Mouse (Mus musculus) forebrain, embryonic 13.5 days (tissue): ENCODE measurements at regions not wholly inside any gene's neighbourhood (a gene's known extent, or its start where the extent isn't known, plus 50 kb on each side); places are given as distances from the start of the nearest gene placed in this dataset.

ENCODE experiments used
- ATAC-seq: fragments of 200-750 bp; cut with Nextera tagmentation; 2 replicates; pipeline ENCODE4 v1.8.0; 2017
- H3K27ac ChIP-seq: fragments of 300-500 bp; sonication (generic); 2 replicates; pipeline ENCODE4 v1.5.1; 2015; ENCODE audit warnings: inconsistent platforms, mild to moderate bottlenecking, moderate library complexity
- H3K27me3 ChIP-seq: fragments of 300-500 bp; sonication (generic); 2 replicates; pipeline ENCODE4 v1.6.1; 2015; ENCODE audit warnings: mild to moderate bottlenecking, inconsistent platforms
- H3K36me3 ChIP-seq: fragments of 300-500 bp; sonication (generic); 2 replicates; pipeline ENCODE4 v1.6.1; 2015; ENCODE audit warnings: mild to moderate bottlenecking, inconsistent platforms; ENCODE audit not compliant: poor library complexity, severe bottlenecking
- H3K4me1 ChIP-seq: fragments of 300-500 bp; sonication (generic); 2 replicates; pipeline ENCODE4 v1.6.1; 2015; ENCODE audit warnings: inconsistent platforms
- H3K4me2 ChIP-seq: fragments of 300-500 bp; sonication (generic); 2 replicates; pipeline ENCODE4 v1.6.1; 2015; ENCODE audit warnings: inconsistent platforms, mild to moderate bottlenecking, moderate library complexity
- H3K4me3 ChIP-seq: fragments of 300-500 bp; sonication (generic); 2 replicates; pipeline ENCODE4 v1.5.1; 2015; ENCODE audit warnings: mild to moderate bottlenecking, inconsistent platforms
- H3K9ac ChIP-seq: fragments of 300-500 bp; sonication (generic); 2 replicates; pipeline ENCODE4 v1.6.1; 2015; ENCODE audit warnings: mild to moderate bottlenecking, inconsistent platforms
- H3K9me3 ChIP-seq: fragments of 300-500 bp; sonication (generic); replicated peaks from 2 replicates; pipeline ENCODE4 v1.6.1; 2016; ENCODE audit warnings: inconsistent platforms
- WGBS: fragments of 180-500 bp; shearing (Covaris S2); methylation state at CpG from one replicate; pipeline ENCODE4 v1.1.7; 2015; 5-methylcytosine and 5-hydroxymethylcytosine counted together

- Histone ChIP-seq H3K36me3 (no peaks in the 10 kb centered on the region), H3K9ac (no peak overlapping the region), H3K27me3 (no peaks in the 10 kb centered on the region), H3K4me2 (no peak overlapping the region), H3K27ac (no peak overlapping the region), H3K4me1 (no peaks in the 10 kb centered on the region), H3K9me3 (no peaks in the 10 kb centered on the region), H3K4me3 (no peak overlapping the region)
- no peak for ATAC-seq
- WGBS, result 92% methylated on average over 2 of the region's 2 CpGs
Observed at GRCm38 (mm10) chr4:4219701-4220100, 142.4 kb upstream of the Sdr16c6 start.

GRCm38 (mm10) chr4:4211892-4212291 lies 134.6 kb upstream of the Sdr16c6 start:
- no peaks in the 10 kb centered on the region for H3K4me1 ChIP-seq
- H3K9ac ChIP-seq, result no peak overlapping the region
- 92% methylated on average over 2 of the region's 2 CpGs for WGBS
- H3K4me3 ChIP-seq, result no peak overlapping the region
- H3K9me3 ChIP-seq, result no peaks in the 10 kb centered on the region
- no peak overlapping the region for H3K4me2 ChIP-seq
- no peak overlapping the region for H3K27ac ChIP-seq
- ATAC-seq, result no peak
- H3K36me3 ChIP-seq, result no peaks in the 10 kb centered on the region
- H3K27me3 ChIP-seq, result no peaks in the 10 kb centered on the region

GRCm38 (mm10) chr4:4205158-4205557 lies 127.8 kb upstream of the Sdr16c6 start:
- Histone ChIP-seq H3K27ac (no peak overlapping the region), H3K36me3 (no peaks in the 10 kb centered on the region), H3K4me3 (no peak overlapping the region), H3K9me3 (no peaks in the 10 kb centered on the region), H3K4me1 (no peaks in the 10 kb centered on the region), H3K9ac (no peak overlapping the region), H3K4me2 (no peak overlapping the region), H3K27me3 (no peaks in the 10 kb centered on the region)
- 73% methylated on average over 1 of the region's 1 CpGs for WGBS
- no peak for ATAC-seq

- H3K4me3 ChIP-seq, result no peak overlapping the region
- H3K9me3 ChIP-seq, result no peaks in the 10 kb centered on the region
- H3K27me3 ChIP-seq, result no peaks in the 10 kb centered on the region
- H3K27ac ChIP-seq, result no peak overlapping the region
- no peak overlapping the region for H3K9ac ChIP-seq
- 47% methylated on average over 2 of the region's 2 CpGs for WGBS
- H3K4me2 ChIP-seq, result no peak overlapping the region
- no peaks in the 10 kb centered on the region for H3K4me1 ChIP-seq
- ATAC-seq, result no peak
- H3K36me3 ChIP-seq, result no peaks in the 10 kb centered on the region
Observed at GRCm38 (mm10) chr4:4199309-4199708, 122.0 kb upstream of the Sdr16c6 start.

- no peak overlapping the region for H3K27ac ChIP-seq
- H3K4me2 ChIP-seq, result no peak overlapping the region
- H3K4me1 ChIP-seq, result no peaks in the 10 kb centered on the region
- ATAC-seq, result no peak
- WGBS, result 68% methylated on average over 2 of the region's 2 CpGs
- no peak overlapping the region for H3K4me3 ChIP-seq
- no peaks in the 10 kb centered on the region for H3K36me3 ChIP-seq
- no peak overlapping the region for H3K9ac ChIP-seq
- no peaks in the 10 kb centered on the region for H3K9me3 ChIP-seq
- H3K27me3 ChIP-seq, result no peaks in the 10 kb centered on the region
Observed at GRCm38 (mm10) chr4:4195834-4196233, 118.5 kb upstream of the Sdr16c6 start.

- no peaks in the 10 kb centered on the region for H3K36me3 ChIP-seq
- no peak overlapping the region for H3K9ac ChIP-seq
- no peaks in the 10 kb centered on the region for H3K27me3 ChIP-seq
- H3K9me3 ChIP-seq, result no peaks in the 10 kb centered on the region
- WGBS, result 75% methylated on average over 8 of the region's 8 CpGs
- ATAC-seq, result no peak
- H3K27ac ChIP-seq, result no peak overlapping the region
- H3K4me1 ChIP-seq, result no peaks in the 10 kb centered on the region
- no peak overlapping the region for H3K4me2 ChIP-seq
- no peak overlapping the region for H3K4me3 ChIP-seq
Observed at GRCm38 (mm10) chr4:4195250-4195649, 117.9 kb upstream of the Sdr16c6 start.
